17 mouse cellular contexts compared by ENCODE assay signal in the genomic region with DNA sequence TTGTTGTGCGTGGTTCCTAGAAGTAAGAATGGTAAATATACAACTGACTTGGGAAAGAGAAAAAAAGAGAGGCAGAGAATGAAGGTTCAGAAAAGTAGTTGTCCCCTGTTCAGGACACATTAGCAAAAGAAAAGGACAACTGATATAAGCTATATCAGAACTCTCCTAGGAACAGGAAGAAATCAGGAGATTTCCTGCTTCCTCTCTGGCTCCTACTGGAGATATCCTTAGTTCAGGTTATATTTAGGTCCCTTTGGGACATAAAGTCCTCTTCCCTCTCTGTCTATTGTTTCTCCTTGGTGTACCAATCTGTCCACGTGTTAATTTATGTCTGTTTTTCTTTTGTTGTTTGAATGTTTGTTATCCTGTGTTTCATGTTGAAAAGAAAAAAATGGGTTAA.
"Had no signal": no experiment of that assay in that cellular context is flagged by ENCODE, and none has a peak within 500 bp of the region (broad histone marks: within the 10 kb centered on the region; RNA-seq: fewer than 3 reads in every experiment).

No protein-coding gene starts in this region.

- H3K9ac ChIP-seq: lung, embryonic 15.5 days; midbrain, embryonic 13.5 days; midbrain, embryonic 15.5 days; neural tube, embryonic 12.5 days; stomach, embryonic 15.5 days had no signal

- ATAC-seq: lung, postnatal 0 days; midbrain, embryonic 13.5 days; midbrain, embryonic 15.5 days had no signal

- H3K27me3 ChIP-seq: lung, embryonic 15.5 days; megakaryocyte, embryonic 14.5 days; midbrain, embryonic 13.5 days; midbrain, embryonic 15.5 days; neural tube, embryonic 12.5 days; stomach, embryonic 15.5 days had no signal

- H3K36me3 ChIP-seq: lung, embryonic 15.5 days; midbrain, embryonic 13.5 days; midbrain, embryonic 15.5 days; neural tube, embryonic 12.5 days; stomach, embryonic 15.5 days had no signal

- H3K4me1 ChIP-seq: lung, embryonic 15.5 days; megakaryocyte, embryonic 14.5 days; midbrain, embryonic 13.5 days; midbrain, embryonic 15.5 days; neural tube, embryonic 12.5 days; stomach, embryonic 15.5 days had no signal

- H3K9me3 ChIP-seq: lung, embryonic 15.5 days; megakaryocyte, embryonic 14.5 days; midbrain, embryonic 15.5 days; neural tube, embryonic 12.5 days; stomach, embryonic 15.5 days had no signal

- H3K27ac ChIP-seq: lung, embryonic 15.5 days; macrophage; midbrain, embryonic 13.5 days; midbrain, embryonic 15.5 days; neural tube, embryonic 12.5 days; stomach, embryonic 15.5 days; stomach, postnatal 0 days had no signal

- DNase-seq: lung, adult 2 months; lung, postnatal 14 days; lung, postnatal 36 days; right cerebral cortex, postnatal 14 days; thymus, adult 2 months; thymus, postnatal 25 days; thymus, postnatal 4 days had no signal

- H3K4me3 ChIP-seq: lung, embryonic 15.5 days; megakaryocyte, embryonic 14.5 days; midbrain, embryonic 13.5 days; midbrain, embryonic 15.5 days; neural tube, embryonic 12.5 days; stomach, embryonic 15.5 days had no signal

- H3K4me2 ChIP-seq: lung, embryonic 15.5 days; midbrain, embryonic 11.5 days; midbrain, embryonic 13.5 days; midbrain, embryonic 15.5 days; neural tube, embryonic 12.5 days; stomach, embryonic 15.5 days had no signal
